Mouse (Mus musculus) kidney, embryonic 16.5 days (tissue): ENCODE results near the gene Hpgd. TPM values are rescaled to one million over a fixed set of nuclear protein-coding genes. Genes with fewer than 3 reads are reported as not detected.
A peak's percentile ranks its signal among the peaks of the same experiment; 100 is the strongest.

Source experiments
- ATAC-seq: fragments of 200-750 bp; cut with Nextera tagmentation; 2 replicates; pipeline ENCODE4 v1.8.0; 2017; ENCODE audit warnings: moderate TSS enrichment; ENCODE audit not compliant: low FRiP score, low TSS enrichment
- H3K27ac ChIP-seq: fragments of 300-500 bp; sonication (generic); 2 replicates; pipeline ENCODE4 v1.5.1; 2014; ENCODE audit warnings: low read length
- H3K27me3 ChIP-seq: fragments of 300-500 bp; sonication (generic); 2 replicates; pipeline ENCODE4 v1.6.1; 2014; ENCODE audit warnings: low read length, control low read depth, mixed read lengths; ENCODE audit not compliant: insufficient read depth
- H3K36me3 ChIP-seq: fragments of 300-500 bp; sonication (generic); 2 replicates; pipeline ENCODE4 v1.6.1; 2014; ENCODE audit warnings: low read length, control low read depth, mixed read lengths; ENCODE audit not compliant: insufficient read depth
- H3K4me1 ChIP-seq: fragments of 300-500 bp; sonication (generic); 2 replicates; pipeline ENCODE4 v1.6.1; 2014; ENCODE audit warnings: low read length, control low read depth, mixed read lengths; ENCODE audit not compliant: insufficient read depth
- H3K4me2 ChIP-seq: fragments of 300-500 bp; sonication (generic); replicated peaks from 2 replicates; pipeline ENCODE4 v1.6.1; 2014; ENCODE audit warnings: low read depth, low read length
- H3K4me3 ChIP-seq: fragments of 300-500 bp; sonication (generic); 2 replicates; pipeline ENCODE4 v1.5.1; 2014; ENCODE audit warnings: mild to moderate bottlenecking, low read length
- H3K9ac ChIP-seq: fragments of 300-500 bp; sonication (generic); replicated peaks from 2 replicates; pipeline ENCODE4 v1.6.1; 2014; ENCODE audit warnings: low read length
- H3K9me3 ChIP-seq: fragments of 300-500 bp; sonication (generic); 2 replicates; pipeline ENCODE4 v1.6.1; 2016; ENCODE audit warnings: low read length, control low read depth
- WGBS: fragments of 180-500 bp; shearing (Covaris S2); extraction: QIAGEN DNeasy Blood & Tissue Kit; methylation state at CpG from one replicate; pipeline ENCODE4 v1.1.7; 2014; 5-methylcytosine and 5-hydroxymethylcytosine counted together
- polyA plus RNA-seq: library from polyadenylated mRNA; unstranded; fragments of >200 nt; fragmentation: Nextera tagmentation; extraction: Ambion mirVana; gene quantifications from 2 replicates; pipeline ENCODE4 v1.2.1, GENCODE M21; 2015

Gene Hpgd
- polyA plus RNA-seq, 1 experiment from 2014 or later = 26.2 TPM

DNA sequence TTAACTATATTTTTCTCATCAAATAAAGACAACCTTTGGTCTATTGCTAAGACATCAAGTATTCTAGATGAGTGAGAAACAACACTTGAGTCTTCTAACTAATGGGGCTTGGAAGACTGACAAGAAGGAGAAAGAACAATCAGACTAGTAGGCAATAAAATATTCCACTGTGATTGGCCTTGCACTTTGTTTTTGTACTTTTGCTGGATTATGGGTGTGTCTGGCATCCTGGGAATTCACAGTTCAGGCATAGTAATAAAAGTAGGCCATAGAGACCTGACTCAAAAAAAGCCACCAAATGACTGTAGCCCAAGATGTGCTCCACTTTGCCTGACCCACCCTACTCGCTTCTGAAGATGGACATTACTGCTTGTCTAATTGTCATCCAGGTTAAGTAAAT is 50.0 kb downstream of the Hpgd start:
- Histone ChIP-seq H3K27me3 (no peaks in the 10 kb centered on the region), H3K27ac (no peak overlapping the region), H3K36me3 (no peaks in the 10 kb centered on the region), H3K4me2 (no peak overlapping the region), H3K4me1 (peaks cover 10% of the 10 kb centered on the region; the same call in 1 of the 2 replicates), H3K9me3 (no peaks in the 10 kb centered on the region), H3K4me3 (no peak overlapping the region), H3K9ac (no peak overlapping the region)
- WGBS = 46% methylated on average over 1 of the region's 1 CpGs
- ATAC-seq = peak; percentile 49; the same call in 1 of the 2 replicates

DNA sequence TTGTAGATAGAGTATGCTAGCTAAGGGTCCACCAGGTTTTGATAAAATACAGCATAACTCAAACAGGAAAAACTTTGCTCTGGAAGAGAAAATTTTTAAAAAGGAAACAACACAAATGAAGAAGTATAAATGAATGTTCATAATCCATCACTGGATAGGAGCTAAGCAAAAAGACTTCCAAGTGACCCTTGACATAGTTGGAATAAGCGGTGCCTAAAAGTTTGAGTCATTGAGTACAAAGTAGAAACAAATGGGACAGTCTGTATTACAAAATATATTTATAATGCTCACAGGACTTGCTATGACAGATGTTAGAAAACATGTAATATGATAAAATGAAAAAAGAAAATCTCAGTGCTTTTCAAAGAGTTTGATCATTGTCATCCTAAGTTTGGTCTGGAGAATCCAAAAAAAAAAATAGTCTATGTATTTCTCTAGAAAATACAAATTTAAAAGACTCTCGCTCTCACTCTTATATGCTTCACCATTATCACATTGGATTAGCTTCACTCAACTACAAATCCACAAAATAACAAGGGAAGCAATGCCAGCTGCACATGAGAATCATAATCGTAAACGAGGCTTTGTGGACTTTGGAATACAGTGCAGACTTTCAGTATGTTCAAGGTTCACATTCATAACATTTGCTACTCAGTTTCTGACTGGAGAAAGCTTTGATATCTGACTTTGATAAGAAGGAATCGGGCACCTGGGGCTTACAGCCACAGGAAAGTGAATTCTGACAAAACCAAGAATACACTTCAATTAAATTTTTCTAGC is 51.4 kb downstream of the Hpgd start:
- Histone ChIP-seq H3K4me2 (no peak overlapping the region), H3K9ac (no peak overlapping the region), H3K27ac (no peak overlapping the region), H3K4me3 (no peak overlapping the region), H3K36me3 (no peaks in the 10 kb centered on the region), H3K27me3 (no peaks in the 10 kb centered on the region), H3K4me1 (peaks cover 10% of the 10 kb centered on the region; the same call in 1 of the 2 replicates), H3K9me3 (no peaks in the 10 kb centered on the region)
- no peak for ATAC-seq
- WGBS = 83% methylated on average over 5 of the region's 5 CpGs

DNA sequence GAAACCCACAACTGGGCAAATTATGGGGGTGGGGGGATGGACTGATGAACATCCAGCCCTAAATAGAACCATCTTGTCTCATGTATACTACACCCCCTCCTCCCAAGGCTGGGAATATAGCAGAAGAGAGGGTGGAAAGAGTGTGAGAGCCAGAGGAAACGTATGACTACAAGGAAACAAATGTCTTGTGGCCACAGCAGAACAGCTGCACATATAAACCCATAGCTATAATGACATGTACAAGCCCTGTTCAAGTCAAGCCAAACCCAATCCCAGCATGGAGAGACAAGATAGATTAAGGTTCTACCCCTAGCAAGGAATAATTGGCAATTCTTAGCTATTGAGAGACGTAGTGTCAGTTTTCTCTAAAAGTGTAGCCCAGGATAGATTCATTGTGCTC is 68.8 kb downstream of the Hpgd start:
- no peak for ATAC-seq
- H3K4me1 ChIP-seq = no peaks in the 10 kb centered on the region
- no peaks in the 10 kb centered on the region for H3K9me3 ChIP-seq
- no peak overlapping the region for H3K27ac ChIP-seq
- 86% methylated on average over 2 of the region's 2 CpGs for WGBS
- no peak overlapping the region for H3K4me3 ChIP-seq
- H3K4me2 ChIP-seq = no peak overlapping the region
- no peaks in the 10 kb centered on the region for H3K36me3 ChIP-seq
- no peak overlapping the region for H3K9ac ChIP-seq
- no peaks in the 10 kb centered on the region for H3K27me3 ChIP-seq
